Comparison of ENCODE assay signal across 27 mouse cellular contexts in genomic region chr2:35760867-35761266, GRCm38 (mm10).
DNase-seq lines count a peak whose midpoint lies in the region; ATAC-seq lines count a peak whose summit lies in the region.
"Had no signal": no experiment of that assay in that cellular context is flagged by ENCODE, and none has a peak within 500 bp of the region (broad histone marks: within the 10 kb centered on the region; RNA-seq: fewer than 3 reads in every experiment).

No protein-coding gene starts in this region.

- H3K4me3 ChIP-seq in hindbrain, embryonic 12.5 days = no peak overlapping the region
- H3K4me3 ChIP-seq in hindbrain, embryonic 11.5 days (ENCODE audit: low read depth, low read length) = no peak overlapping the region
- no peak overlapping the region for H3K4me3 ChIP-seq in neural tube, embryonic 13.5 days
- H3K4me3 ChIP-seq in forebrain, embryonic 16.5 days (replicated peaks; ENCODE audit: low read length) = no peak overlapping the region
- H3K4me3 ChIP-seq: erythroblast, embryonic 14.5 days; heart, embryonic 10.5 days; heart, embryonic 15.5 days; limb, embryonic 12.5 days; liver, embryonic 15.5 days; neural tube, embryonic 15.5 days had no signal

- ATAC-seq in hindbrain, embryonic 12.5 days (ENCODE audit: low FRiP score) = peak; percentile 32; the same call in 1 of the 2 replicates
- ATAC-seq in hindbrain, embryonic 11.5 days (ENCODE audit: low FRiP score) = no peak
- no peak for ATAC-seq in neural tube, embryonic 13.5 days (ENCODE audit: low read depth)
- ATAC-seq in forebrain, embryonic 16.5 days = peak; percentile 75
- ATAC-seq: CD4-positive, CD25-positive, alpha-beta regulatory T cell, adult 4 months; intestine, postnatal 0 days had no signal

- H3K27ac ChIP-seq in hindbrain, embryonic 12.5 days = no peak overlapping the region
- no peak overlapping the region for H3K27ac ChIP-seq in hindbrain, embryonic 11.5 days (ENCODE audit: low read depth, low read length)
- H3K27ac ChIP-seq in neural tube, embryonic 13.5 days (replicated peaks) = no peak overlapping the region; the same call in 1 of the 2 replicates
- peak overlapping the region; percentile 69 for H3K27ac ChIP-seq in forebrain, embryonic 16.5 days (ENCODE audit: low read length)
- H3K27ac ChIP-seq: heart, embryonic 10.5 days; heart, embryonic 15.5 days; limb, embryonic 12.5 days; liver, embryonic 15.5 days; neural tube, embryonic 15.5 days; stomach, postnatal 0 days had no signal

- no peak for DNase-seq in hindbrain, embryonic 11.5 days (ENCODE audit: low spot score)
- no peak for DNase-seq in neural tube, embryonic 10.5 days (ENCODE audit: extremely low spot score, low spot score)
- DNase-seq in gastrocnemius, adult 18-20 months (ENCODE audit: low spot score) = no peak
- DNase-seq in layer of hippocampus, postnatal 25 days (ENCODE audit: extremely low spot score in 1 of 2, low spot score in 1 of 2) = no peak
- DNase-seq: adrenal gland, postnatal 14 days; cerebellum, adult 11-12 months; gastrocnemius, postnatal 25 days; heart, adult 11 months; kidney, adult 9 months; kidney, postnatal 10 days; layer of hippocampus, adult 9-11 months; lung, embryonic 14.5 days; lung, postnatal 14 days; right cerebral cortex, adult 18-20 months; right cerebral cortex, postnatal 4 days had no signal

- no peak overlapping the region for H3K4me2 ChIP-seq in hindbrain, embryonic 12.5 days (replicated peaks)
- no peak overlapping the region for H3K4me2 ChIP-seq in hindbrain, embryonic 11.5 days (replicated peaks; ENCODE audit: low read depth, low read length)
- no peak overlapping the region for H3K4me2 ChIP-seq in neural tube, embryonic 13.5 days
- no peak overlapping the region for H3K4me2 ChIP-seq in forebrain, embryonic 16.5 days (ENCODE audit: low read length)
- H3K4me2 ChIP-seq: heart, embryonic 15.5 days; limb, embryonic 12.5 days; liver, embryonic 15.5 days; lung, embryonic 14.5 days; neural tube, embryonic 15.5 days had no signal

- H3K9me3 ChIP-seq in hindbrain, embryonic 12.5 days (replicated peaks) = no peaks in the 10 kb centered on the region
- H3K9me3 ChIP-seq in hindbrain, embryonic 11.5 days (ENCODE audit: control insufficient read depth, low read length) = no peaks in the 10 kb centered on the region
- no peaks in the 10 kb centered on the region for H3K9me3 ChIP-seq in neural tube, embryonic 13.5 days
- no peaks in the 10 kb centered on the region for H3K9me3 ChIP-seq in forebrain, embryonic 16.5 days (ENCODE audit: control insufficient read depth, low read length)
- H3K9me3 ChIP-seq: heart, embryonic 10.5 days; heart, embryonic 15.5 days; limb, embryonic 12.5 days; liver, embryonic 15.5 days; neural tube, embryonic 15.5 days had no signal

- H3K9ac ChIP-seq in hindbrain, embryonic 12.5 days = no peak overlapping the region
- H3K9ac ChIP-seq in hindbrain, embryonic 11.5 days (ENCODE audit: low read depth, low read length) = no peak overlapping the region
- 0 out of 2 replicates have a peak overlapping the region, but pooled peaks have one; percentile 12 for H3K9ac ChIP-seq in neural tube, embryonic 13.5 days
- no peak overlapping the region for H3K9ac ChIP-seq in forebrain, embryonic 16.5 days (replicated peaks; ENCODE audit: low read depth, low read length)
- H3K9ac ChIP-seq: heart, embryonic 15.5 days; limb, embryonic 12.5 days; liver, embryonic 15.5 days; lung, embryonic 14.5 days; neural tube, embryonic 15.5 days had no signal

- H3K36me3 ChIP-seq in hindbrain, embryonic 12.5 days = no peaks in the 10 kb centered on the region
- no peaks in the 10 kb centered on the region for H3K36me3 ChIP-seq in hindbrain, embryonic 11.5 days (ENCODE audit: control insufficient read depth, insufficient read depth, low read length)
- H3K36me3 ChIP-seq in neural tube, embryonic 13.5 days = no peaks in the 10 kb centered on the region
- H3K36me3 ChIP-seq in forebrain, embryonic 16.5 days (ENCODE audit: control insufficient read depth, insufficient read depth) = no peaks in the 10 kb centered on the region
- H3K36me3 ChIP-seq: heart, embryonic 10.5 days; heart, embryonic 15.5 days; limb, embryonic 12.5 days; liver, embryonic 15.5 days; neural tube, embryonic 15.5 days had no signal

- no peaks in the 10 kb centered on the region for H3K27me3 ChIP-seq in hindbrain, embryonic 12.5 days
- H3K27me3 ChIP-seq in hindbrain, embryonic 11.5 days (ENCODE audit: control insufficient read depth, insufficient read depth, low read length) = no peaks in the 10 kb centered on the region
- H3K27me3 ChIP-seq in neural tube, embryonic 13.5 days = no peaks in the 10 kb centered on the region
- no peaks in the 10 kb centered on the region for H3K27me3 ChIP-seq in forebrain, embryonic 16.5 days (replicated peaks; ENCODE audit: control insufficient read depth, insufficient read depth, low read length)
- H3K27me3 ChIP-seq: heart, embryonic 15.5 days; liver, embryonic 15.5 days; neural tube, embryonic 15.5 days had no signal

- H3K4me1 ChIP-seq in hindbrain, embryonic 12.5 days = peaks cover 10% of the 10 kb centered on the region; the same call in 1 of the 2 replicates
- no peaks in the 10 kb centered on the region for H3K4me1 ChIP-seq in hindbrain, embryonic 11.5 days (replicated peaks; ENCODE audit: control insufficient read depth, insufficient read depth, low read length)
- H3K4me1 ChIP-seq in neural tube, embryonic 13.5 days (replicated peaks) = peaks cover 8% of the 10 kb centered on the region; the same call in 1 of the 2 replicates
- peaks cover 14% of the 10 kb centered on the region for H3K4me1 ChIP-seq in forebrain, embryonic 16.5 days (replicated peaks; ENCODE audit: control insufficient read depth, insufficient read depth, low read length)
- H3K4me1 ChIP-seq: limb, embryonic 12.5 days; liver, embryonic 15.5 days; neural tube, embryonic 15.5 days had no signal

Comparison
In these comparisons a context has a peak if more than half of its experiments do, and no peak if none do; other contexts are left out.
1. ATAC-seq: peak in hindbrain, embryonic 12.5 days (single experiment) and forebrain, embryonic 16.5 days (single experiment); none in hindbrain, embryonic 11.5 days (single experiment) and neural tube, embryonic 13.5 days (single experiment).